Mouse (Mus musculus): ENCODE results near the gene Tpcn2.

Gene Tpcn2

DNA sequence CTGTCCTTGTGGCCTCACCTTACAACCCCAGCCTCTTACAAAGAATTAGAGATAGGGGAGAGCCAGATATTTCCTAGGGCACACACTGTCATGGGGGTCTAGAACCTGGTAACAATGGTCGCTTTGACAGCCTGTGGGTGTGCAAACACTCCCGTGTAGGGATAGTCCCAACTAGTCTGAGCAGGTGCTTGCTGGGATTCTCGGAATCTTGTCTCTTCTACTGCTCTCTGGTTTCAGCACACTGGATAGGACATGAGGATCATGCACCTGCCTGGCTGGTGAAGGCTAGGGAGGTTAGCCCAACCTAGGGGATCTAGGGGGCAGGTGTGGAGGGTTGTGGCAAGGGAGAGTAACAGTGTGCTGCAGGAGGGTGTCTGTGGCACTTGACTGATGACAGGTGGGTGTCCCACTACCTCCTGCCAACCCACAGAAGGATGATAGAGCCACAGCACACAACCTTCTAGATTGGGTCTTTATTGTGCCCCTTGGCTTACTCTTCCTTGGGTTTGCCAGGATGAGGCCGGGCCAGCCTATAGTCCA is 78.4 kb downstream of the Tpcn2 start:
- TF ChIP-seq GATA4 (IDR thresholded peaks at IDR 0.05; ENCODE audit: insufficient replicate concordance, low read length): no peak

DNA sequence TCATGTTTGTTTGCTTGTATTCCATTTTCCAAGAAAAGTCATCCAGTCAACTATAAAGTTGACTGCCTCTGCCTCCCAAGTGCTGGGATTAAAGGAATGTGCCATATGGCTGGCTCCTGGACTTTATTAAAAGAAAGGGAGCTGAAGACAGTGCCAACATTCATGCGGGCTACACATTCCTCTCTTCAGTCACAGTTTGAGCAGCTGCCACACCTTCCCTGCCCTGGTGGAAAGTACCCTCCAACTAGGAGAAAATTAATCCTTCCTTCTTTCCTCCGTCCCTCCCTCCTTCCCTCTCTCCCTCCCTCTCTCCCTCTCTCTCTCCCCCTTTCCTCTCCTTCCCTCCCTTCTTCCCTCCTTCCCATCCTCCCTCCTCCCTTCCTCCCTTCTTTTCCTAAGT is 84.1 kb downstream of the Tpcn2 start:
- no peak for TF ChIP-seq GATA4 (IDR thresholded peaks at IDR 0.05; ENCODE audit: insufficient replicate concordance, low read length)

DNA sequence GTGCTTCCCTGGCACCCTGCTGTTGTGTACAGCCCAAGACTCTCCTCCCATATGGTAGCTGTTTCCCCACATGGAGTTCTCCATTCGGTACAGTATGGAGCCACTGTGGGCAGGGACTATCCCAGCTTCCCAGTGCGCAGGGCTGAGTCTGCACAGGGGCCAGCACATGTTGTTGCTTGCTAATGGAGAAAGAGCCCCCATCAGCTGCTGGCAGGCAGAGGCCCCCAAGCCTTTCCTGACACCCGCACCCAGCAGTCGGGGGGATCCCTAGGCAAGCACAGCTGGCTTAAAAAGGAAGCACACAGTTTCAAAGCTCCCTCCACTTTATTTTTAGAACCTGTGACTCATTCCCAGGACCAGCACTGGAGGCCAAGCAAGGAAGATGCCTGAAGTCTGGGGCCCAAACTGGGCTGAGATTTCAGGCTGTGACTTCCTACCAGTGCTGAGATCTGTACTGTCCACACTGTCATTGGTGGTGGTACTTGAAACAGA is 85.5 kb downstream of the Tpcn2 start:
- no peak for TF ChIP-seq GATA4 (IDR thresholded peaks at IDR 0.05; ENCODE audit: insufficient replicate concordance, low read length)

DNA sequence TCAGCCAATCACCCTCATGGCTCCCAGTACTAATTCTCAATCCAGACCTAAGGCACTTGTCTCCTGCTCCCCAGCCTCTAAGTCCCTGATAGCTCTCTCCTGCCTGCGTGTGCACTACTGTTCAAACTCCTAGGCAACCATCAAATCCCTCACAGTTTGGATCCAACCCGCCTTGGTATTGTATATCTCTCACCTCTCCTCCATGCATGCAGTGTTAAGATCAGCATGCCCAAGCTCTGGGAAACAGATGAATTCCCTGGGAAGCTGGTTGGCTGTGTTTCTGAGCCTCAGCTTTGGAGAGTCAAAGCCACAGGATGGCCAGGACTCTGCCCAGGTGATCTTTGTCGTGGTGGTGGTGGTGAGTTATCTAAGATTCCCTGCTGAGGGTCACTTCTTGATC is 86.1 kb downstream of the Tpcn2 start:
- no peak for TF ChIP-seq GATA4 (IDR thresholded peaks at IDR 0.05; ENCODE audit: insufficient replicate concordance, low read length)

DNA sequence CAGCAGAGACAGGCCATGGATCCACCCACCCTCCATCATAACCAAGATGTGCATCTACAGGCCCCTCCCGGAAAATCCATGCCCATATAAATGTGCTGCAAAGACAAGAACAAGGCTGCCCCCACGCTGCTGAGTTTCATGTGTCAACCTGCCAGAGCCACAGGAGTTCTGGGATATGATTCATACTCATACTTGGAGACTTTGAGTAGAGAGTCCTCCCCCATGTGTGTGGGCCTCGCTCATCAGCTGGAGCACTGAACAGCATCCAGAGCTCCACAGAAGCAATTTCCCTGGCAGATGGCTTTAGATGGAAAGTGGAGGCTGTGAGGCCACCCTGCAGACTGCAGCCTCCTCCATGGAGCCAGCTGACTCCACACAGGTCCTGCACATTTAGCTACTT is 86.8 kb downstream of the Tpcn2 start:
- TF ChIP-seq GATA4 (IDR thresholded peaks at IDR 0.05; ENCODE audit: insufficient replicate concordance, low read length): no peak

DNA sequence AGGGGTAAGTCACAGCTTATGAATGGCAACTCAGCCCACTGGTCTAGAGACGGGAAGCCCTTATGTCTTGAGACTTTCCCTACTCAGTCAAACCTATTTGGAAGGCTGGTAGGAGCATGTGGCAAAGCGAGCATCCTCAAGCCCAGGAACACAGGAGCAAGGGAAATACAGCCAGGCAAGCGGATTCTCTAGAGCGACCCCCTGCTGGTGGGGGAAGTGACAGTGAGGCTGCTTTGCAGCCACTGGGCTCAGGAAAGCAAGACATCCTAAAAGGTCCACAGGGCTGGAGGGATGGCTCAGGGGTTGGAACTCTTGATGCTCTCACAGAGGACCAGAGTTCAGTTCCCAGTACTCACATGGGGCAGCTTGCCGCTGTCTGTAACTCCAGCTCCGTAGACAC is 87.5 kb downstream of the Tpcn2 start:
- TF ChIP-seq GATA4 (IDR thresholded peaks at IDR 0.05; ENCODE audit: insufficient replicate concordance, low read length): no peak

DNA sequence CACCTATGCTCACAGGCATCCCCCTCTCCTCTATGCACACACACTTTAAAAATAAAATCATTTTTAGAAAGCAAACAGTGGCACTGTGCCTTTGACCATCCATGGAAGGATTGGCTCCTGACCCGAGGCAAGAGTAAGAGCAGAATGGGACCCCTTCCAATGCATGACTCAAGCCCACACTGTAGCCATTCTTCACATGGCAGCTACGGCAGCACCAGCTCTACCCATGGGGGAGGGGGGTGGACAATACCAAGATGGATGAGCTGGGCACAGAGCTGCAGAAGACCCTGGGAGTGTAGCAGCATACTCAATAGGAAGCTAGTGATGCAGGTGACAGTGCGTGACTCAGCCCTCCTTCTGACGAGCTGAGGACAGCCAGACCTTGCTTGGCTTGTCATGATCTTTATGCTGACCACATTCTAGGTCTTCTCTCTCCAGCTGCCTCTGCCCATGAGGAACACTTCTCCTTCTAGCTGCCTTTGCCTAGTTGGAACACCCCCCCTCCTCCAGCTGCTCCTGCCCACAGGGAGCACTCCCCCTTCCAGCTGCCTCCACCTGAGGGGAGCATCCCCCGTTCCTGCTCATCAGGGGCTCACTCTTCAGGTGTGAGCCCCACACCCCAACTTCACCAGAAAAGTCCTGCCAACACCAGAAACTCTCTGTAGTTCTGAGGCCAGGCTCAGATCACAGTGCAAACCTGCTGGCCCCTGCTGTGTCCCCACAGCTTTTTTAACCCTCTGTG is 88.5 kb downstream of the Tpcn2 start:
- no peak for TF ChIP-seq GATA4 (IDR thresholded peaks at IDR 0.05; ENCODE audit: insufficient replicate concordance, low read length)

DNA sequence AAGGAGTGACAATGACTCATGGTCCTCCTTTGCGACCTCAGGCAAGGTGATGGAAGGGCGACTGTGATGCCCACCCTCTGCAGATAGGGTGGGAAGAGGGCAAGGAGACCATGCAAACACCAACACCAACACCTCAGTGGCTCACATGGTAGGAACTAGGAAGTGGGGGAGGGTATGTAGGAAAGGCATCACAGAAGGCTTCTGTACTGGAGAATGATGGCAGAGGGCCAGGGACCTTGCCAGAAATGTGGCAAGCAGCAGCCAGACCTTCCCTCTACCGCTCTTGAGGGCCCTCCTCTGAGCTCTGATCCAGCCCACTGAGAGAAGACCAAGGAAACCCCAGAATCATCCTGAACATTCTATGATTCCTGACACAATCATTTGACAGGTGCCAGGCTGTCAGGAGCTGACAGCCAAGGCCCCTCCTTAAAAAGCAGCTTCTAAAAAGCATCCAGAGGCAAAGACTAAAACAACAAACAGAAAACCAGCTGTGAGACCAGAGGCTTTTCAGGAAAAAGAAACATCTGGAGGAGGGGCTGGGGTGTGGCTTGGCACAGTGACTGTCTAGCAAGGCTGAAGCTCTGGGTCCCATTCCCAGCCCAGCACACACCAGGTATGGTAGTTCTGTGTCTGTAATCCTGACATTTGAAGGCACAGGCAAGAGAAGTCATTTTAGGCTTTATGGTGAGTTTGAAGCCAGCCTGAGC is 89.2 kb downstream of the Tpcn2 start:
- no peak for TF ChIP-seq GATA4 (IDR thresholded peaks at IDR 0.05; ENCODE audit: insufficient replicate concordance, low read length)

DNA sequence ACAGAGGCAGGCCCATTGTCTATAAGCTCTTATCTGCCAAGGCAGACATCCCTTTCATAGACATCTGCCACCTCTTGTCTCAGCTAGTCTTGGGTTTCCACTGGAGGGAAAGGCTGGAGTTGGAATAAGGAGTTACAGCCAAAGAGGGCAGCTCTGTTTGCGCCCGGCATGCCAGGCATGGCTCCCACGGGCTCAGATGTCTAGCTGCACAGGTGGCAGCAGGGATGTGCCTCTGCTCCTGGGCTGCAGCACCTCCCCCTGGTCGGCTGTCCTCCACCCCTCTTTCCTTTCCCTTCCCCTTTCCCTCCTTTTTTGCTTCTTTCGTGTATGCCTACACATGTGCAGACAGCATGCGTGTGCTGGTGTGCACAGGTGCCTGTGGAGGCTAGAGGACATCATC is 91.0 kb downstream of the Tpcn2 start:
- no peak for TF ChIP-seq GATA4 (IDR thresholded peaks at IDR 0.05; ENCODE audit: insufficient replicate concordance, low read length)

DNA sequence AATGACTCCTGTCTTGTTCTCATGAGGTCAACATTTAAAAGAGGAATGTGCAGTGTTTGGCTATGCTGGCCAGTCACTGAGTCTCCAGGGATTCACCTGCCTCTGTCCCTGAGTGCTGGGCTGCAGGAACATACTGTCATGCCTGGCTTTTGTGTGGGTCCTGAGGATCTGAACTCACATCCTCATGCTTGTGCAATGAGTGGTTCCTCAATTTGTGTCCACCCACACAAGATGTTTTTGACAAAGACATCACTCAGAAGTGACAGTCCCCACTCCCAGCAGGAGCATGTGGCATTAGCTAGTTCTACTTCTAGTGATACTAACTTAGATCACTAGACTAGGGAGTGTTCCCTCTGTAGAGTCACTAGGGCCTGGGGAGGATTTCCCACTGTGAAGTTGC is 93.3 kb downstream of the Tpcn2 start:
- no peak for TF ChIP-seq GATA4 (IDR thresholded peaks at IDR 0.05; ENCODE audit: insufficient replicate concordance, low read length)

DNA sequence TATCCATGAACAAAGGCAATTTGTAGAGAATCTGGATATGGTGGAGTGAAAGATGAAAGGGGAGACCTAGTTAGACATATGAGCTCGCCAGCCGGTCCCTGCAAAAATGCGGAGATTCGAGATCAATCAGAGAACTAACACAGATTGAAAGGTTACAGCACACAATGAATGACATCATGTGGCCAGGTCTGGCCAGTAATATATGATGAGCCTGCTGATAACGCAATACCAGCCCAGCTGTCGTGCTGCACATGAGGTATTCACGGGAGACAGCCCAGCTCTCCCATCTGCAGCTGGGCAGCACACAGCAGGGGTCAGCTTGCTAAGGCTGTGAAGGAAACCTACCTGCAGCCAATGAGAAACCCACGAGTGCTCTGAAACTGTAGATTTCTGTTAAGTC is 94.5 kb downstream of the Tpcn2 start:
- TF ChIP-seq GATA4 (IDR thresholded peaks at IDR 0.05; ENCODE audit: insufficient replicate concordance, low read length): no peak

DNA sequence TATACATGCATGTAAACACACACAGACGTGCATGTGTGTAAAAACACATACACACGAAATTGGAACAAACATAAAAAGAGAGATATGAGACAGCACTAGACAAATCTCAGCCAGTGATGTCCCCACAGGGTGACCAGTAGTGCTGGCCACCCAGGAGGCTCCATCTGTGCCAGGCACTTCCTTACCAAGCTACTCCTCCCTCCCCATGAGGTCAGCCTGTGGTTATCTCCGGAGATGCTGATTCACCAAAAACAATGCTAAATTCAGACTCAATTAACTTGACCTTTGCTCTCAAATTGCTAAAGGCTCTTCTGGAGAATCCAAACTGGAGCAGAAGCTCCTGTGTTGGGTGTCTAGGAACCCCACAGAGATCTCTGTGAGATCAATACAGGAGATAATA is 96.0 kb downstream of the Tpcn2 start:
- no peak for TF ChIP-seq GATA4 (IDR thresholded peaks at IDR 0.05; ENCODE audit: insufficient replicate concordance, low read length)

DNA sequence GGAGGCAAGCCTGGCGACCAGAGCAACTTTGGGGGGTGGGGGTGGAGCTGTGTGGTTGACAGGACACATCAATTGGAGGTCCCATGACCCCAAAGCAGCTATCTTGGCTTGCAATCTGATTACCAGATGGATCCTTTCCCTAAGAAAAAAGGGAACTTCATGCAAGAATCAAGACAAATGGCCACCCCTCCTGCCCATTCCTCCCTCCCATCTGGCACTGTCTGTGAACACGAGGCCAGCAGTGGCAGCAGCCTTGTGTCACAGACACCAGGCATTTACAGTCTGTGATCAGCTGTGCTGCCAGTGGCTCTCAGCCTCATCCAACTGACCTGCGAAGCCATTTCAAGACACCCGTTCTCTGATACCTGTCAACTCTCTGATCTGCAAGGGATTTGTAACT is 101.4 kb downstream of the Tpcn2 start:
- TF ChIP-seq GATA4 (IDR thresholded peaks at IDR 0.05; ENCODE audit: insufficient replicate concordance, low read length): no peak

DNA sequence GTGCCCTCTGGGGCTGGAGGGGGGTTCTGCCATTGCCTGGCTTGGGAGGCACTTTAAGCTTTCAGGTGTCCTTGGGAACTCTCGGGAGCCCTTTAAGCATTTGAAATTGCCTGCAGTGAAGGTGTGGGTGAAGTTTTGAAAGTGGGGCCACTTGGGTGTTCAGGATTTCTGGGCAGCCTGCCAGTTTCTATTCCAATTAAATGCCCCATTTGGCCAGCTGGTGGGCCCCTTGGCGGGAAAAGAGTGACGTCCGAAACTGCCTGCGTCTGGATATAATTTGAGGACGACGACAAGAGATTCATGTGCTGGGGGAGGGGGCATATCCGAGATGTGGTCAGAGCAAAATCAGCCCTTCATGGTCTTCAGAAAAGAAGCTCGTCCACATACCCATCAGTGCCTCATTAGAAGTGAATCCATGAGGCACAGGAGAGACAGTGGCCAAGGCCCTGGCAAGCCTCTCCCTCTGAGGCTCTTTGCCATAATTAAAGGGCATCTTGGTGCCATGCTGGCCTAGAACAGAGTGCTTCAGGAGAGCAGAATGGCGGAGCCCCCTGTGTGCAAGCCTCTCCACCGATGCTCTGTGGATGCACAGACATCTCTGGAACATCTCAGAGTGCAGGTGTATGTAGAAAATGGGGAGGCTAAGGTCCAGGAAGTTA is 102.3 kb downstream of the Tpcn2 start:
- no peak for TF ChIP-seq GATA4 (IDR thresholded peaks at IDR 0.05; ENCODE audit: insufficient replicate concordance, low read length)

DNA sequence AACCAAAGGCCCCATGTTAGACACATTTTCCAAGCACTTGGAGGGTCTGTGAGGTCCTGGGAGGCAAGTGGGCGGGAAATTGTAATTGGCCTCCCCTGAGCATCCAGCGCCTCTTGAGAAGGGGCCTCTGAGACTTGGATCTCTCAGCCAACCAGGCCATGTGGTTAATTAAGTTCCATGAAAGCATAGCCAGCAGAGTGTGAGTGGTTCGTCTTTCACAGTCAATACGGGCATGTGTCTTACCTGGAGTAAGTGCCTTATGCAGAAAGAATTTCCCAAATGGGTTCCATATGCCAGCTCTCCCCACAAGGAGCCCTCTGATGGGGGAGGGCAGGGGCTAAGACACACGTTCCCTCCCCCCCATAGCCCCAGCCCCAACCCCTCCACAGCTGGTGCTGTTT is 104.1 kb downstream of the Tpcn2 start:
- TF ChIP-seq GATA4 (IDR thresholded peaks at IDR 0.05; ENCODE audit: insufficient replicate concordance, low read length): no peak

Measured in liver, adult (tissue).